Mouse (Mus musculus): ENCODE data around the gene Nebl.

The Nebl gene
- long read RNA-seq, experiment 1, partial matches to known transcripts: 2 of 4 reads
- long read RNA-seq, experiment 1, other reads (novel, unspliced or antisense): 2 of 4 reads
- long read RNA-seq, experiment 2, full-length matches to known transcripts: 2 of 2 reads
- long read RNA-seq, experiment 2, partial matches to known transcripts: 0 of 2 reads
- long read RNA-seq, experiment 2, other reads (novel, unspliced or antisense): 0 of 2 reads

- intact Hi-C loops (cut with DNase I): no loop called here
Measured at GRCm38 (mm10) chr2:17730957-17731830, at the start of gene Nebl. TSS of gene Nebl (minus strand) at chr2:17731464.

DNA sequence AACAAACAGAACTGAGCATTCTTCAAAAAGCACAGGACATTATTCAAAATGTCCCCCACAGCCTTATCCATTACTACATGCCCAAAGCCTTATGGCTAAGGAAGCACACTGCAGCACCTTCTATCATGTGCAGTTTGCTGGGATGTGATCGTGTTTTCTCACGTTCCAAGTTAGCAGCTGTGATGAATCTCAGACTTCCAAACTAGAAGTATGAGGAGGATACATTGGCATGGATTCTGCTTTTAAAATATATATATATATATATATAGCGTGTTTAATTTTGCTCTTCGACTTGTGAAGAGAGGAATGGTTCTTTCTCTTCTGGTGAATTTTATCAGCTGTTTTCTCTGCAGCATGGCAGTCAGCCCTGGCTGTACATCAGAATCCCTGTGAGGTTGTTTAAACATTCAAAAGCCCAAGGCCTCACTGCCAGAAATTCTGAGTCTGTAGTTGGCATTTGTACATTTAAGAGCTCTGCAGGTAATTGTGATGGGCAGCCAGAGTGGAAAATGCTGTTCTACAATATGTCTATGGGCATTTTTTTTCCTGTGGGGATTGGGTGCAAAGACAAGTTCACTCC, 39.1 kb upstream of the Nebl start:
- intact Hi-C loops (cut with DNase I): no loop called here

DNA sequence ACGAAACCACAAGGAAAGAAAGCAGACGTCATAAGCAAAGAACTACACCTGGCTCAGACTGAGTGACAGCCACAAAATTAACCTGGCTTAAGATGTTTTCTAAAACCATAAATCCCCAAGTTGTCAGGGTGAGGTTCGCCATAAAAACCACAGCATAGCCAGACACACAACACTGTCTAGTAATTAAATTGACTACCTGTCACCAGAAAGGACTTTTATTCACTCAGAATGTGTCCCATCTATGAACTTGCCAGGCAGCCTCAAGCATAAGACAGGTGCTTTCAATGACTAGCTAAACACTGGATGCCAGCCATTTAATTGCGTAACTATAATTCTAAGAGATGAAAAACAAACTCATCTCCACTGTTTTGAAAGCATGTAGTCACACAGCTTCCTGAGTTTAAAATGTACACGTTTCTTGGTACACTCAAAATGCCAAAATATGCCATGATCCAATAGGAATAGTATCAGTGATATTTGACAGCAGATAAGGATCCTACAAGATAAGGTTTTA, 38.0 kb upstream of the Nebl start:
- intact Hi-C loops (cut with DNase I): no loop called here

GRCm38 (mm10) chr2:17756271-17756670, 25.0 kb upstream of the Nebl start:
- intact Hi-C loops (cut with DNase I): no loop called here

DNA sequence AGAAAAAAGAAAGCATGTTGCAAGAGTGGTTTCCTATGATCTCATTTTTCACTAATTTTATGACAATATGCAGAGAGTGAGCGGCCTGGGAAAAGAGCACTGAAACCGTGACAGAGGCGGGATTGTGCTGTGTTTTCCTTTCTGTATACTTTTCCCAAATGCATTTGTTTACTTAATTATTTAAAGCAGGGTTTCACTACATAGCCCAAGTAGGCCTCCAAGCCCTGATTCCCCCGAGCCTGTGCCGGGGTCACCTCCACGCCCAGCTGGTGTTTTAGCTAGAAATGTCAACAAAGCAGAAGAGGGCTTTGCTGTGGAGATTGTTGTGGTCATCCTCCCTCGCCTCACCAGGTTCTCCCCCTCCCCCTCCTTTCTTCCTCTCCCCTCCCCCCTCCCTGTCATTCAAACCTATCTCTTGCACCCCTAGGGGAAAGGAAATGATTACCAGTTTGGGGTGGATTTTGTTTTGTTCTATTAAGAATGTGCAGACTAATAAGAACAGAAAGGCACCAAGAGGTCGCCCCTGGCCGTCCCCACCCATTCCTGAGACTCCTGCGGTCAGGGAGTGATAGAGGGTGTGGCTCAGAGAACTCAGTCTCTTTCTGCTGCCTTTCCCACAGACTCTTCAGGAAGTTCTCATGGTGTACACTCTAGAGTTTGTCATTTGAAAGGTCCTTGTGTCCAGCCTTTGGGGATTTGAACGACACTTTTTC, 10.9 kb upstream of the Nebl start:
- intact Hi-C loops (cut with DNase I): no loop called here

GRCm38 (mm10) chr2:17741555-17741954, 10.3 kb upstream of the Nebl start:
- intact Hi-C loops (cut with DNase I): no loop called here

DNA sequence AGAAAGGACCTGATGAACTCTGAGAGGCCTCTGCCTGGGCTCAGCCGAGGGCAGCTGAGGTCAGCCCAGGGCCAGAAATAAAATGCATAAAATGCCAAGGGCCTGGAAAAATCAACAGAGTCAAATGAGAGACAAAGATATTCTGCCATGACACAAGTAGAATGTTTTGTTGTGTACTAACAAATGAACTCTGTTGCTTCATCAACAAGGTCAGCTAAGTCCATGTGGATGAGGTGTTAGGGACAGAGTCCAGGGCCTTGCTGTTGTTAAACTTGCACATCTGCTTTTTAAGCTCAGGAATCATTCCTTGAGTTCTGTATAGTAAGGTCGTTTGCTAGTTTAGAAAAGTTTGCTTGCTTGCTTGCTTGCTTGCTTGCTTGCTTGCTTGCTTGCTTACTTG, 9.2 kb upstream of the Nebl start:
- intact Hi-C loops (cut with DNase I): no loop called here

DNA sequence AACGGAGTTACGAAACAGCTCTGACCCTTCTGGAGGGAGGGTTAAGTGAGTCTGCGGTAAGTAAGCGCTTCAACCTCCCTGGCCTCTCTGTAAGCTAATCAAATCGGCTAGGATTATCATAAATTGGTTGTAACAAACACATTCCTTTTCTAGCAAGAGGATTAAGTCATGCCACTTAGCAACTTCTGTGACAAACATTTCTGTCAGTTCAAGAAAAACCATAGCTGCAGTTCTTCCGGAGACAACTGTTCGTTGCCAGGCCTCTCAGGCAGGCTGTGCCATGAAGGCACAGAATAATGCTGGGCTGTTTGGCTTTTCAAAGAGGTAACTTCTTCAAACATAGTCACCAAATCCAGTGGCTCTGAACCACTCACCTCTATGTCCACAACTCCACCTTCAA, 946 bp upstream of the Nebl start:
- intact Hi-C loops (cut with DNase I): no loop called here

DNA sequence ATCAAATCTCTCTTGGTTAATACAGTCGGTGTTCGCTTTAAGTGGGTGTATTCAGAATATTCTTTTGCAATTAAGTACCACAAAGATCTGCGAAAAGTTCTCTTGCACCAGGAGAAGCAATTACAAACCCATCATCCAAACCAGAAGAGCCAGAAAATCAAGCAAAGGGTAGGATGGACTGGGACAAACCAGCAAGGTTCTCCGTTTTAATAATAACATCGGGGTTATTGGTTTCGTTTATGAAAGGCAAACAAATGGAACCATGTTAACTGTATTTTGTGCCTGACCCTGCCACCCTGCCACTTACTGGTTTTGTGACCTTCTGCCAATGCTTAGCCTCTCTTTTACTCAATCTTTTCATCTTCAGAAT, 552 bp upstream of the Nebl start:
- intact Hi-C loops (cut with DNase I): no loop called here

- intact Hi-C loops (cut with DNase I): no loop called here
Measured at GRCm38 (mm10) chr2:17730648-17730956, 662 bp downstream of the Nebl start.

GRCm38 (mm10) chr2:17729770-17730647, 1.3 kb downstream of the Nebl start:
- intact Hi-C loops (cut with DNase I): no loop called here

- intact Hi-C loops (cut with DNase I): no loop called here
Measured at GRCm38 (mm10) chr2:17724405-17724804, 6.9 kb downstream of the Nebl start.

DNA sequence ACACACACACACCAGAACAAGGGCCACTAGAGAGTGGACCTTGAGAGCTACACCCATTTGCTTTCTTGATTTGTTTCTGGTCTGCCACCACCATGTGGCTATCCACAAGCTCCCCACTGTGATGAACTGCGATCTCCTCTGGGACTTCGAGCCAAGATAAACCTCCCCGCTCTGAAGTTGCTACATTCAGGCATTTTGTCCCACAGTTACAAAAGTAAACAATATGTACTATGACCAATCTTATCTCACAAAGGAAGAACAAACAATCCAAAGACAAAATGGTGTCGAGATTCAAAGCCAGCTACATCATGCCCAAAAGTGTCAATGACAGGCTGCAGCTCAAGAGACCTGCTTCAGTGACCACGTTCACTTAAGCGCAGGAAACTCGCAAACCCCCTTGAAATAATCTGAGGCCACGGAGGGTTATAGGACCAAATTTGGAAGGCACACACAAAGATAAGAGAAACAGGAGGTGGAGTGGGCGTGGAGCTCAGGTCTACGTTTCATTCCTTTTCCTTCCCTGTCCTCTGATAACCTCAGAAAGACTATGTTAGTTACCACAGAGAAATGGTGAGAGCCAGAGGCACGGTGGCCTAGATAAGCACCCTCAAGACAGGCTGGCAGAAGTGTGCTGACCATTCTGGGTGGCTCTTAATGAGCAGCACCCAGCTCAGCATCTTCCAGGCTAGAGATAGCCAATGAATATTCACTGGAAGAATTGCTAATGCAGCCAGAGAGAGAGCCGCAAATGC, 7.8 kb downstream of the Nebl start:
- intact Hi-C loops (cut with DNase I): no loop called here

DNA sequence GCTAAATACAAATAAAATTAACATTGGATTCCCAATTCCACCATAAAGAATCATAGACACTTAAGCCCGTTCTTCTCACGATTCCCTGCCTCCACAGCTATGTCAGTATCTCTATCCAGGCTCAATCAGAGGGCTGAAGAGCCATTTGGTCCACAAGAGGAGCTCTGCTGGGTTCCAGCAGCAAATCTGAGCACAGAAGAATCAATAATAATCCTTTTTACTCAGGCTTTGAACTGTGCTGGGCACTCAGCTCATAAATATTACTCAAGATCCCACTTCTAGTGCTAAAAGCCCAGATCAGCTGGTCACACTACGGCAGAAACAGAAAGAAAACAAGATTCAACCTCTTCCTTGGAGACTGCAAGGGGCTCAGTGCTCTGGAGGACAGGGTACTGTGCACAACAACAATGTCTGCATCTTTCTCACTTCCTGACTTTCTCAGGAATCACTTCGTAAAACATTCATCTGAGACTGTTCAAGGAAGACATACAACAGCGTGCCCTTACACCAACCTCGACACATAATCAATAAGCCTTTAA, 10.0 kb downstream of the Nebl start:
- intact Hi-C loops (cut with DNase I): no loop called here

GRCm38 (mm10) chr2:17718281-17718680, 13.0 kb downstream of the Nebl start:
- intact Hi-C loops (cut with DNase I): no loop called here

- intact Hi-C loops (cut with DNase I): no loop called here
Measured at GRCm38 (mm10) chr2:17717200-17717599, 14.1 kb downstream of the Nebl start.

DNA sequence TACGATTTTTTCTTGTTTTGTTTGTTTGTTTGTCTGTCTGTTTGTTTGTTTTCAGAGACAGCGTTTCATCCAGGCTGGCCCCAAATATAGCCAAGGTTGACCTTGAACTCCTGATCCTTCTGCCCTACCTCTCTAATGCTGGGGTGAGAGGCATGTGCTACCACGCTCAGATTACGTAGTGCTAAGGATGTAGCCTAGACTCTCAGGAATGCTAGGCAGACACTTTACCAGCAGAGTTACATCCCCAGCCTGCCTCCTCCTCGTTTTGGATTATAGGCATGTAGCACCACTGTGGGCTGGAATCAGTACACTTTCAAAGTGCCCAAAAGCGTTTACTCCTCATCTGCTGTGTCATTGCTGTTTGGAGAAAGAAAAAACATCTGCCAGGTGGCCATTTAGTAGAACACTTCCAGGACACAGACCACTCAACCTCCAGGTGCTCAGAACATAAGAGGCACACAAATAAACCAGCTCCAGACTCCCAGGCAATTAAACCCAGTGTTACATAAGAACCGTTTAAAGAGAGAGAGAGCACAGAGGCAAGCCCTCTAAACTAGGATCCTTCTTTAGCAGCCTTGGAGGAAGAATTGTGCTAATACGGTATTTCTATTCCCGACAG, 16.0 kb downstream of the Nebl start:
- intact Hi-C loops (cut with DNase I): no loop called here

DNA sequence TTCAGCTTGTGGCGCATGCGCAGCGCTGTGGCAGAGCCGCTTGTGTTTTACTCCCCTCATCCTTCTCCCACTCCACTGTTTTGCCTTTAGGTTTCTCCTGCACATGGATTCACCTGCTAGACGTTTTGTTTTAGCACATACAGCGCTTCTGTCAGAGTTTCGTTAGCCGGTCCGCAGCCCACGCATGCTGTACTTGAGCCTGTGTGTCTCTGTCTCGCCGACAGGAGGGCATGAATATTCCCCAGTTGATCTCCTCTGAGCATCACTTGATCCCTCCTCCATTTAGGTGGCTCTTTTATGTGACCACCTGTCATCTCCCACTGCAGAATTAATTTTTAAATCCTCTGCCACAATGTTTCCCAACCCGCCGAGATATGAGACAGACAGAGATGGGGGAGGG, 16.6 kb downstream of the Nebl start:
- intact Hi-C loops (cut with DNase I): no loop called here

DNA sequence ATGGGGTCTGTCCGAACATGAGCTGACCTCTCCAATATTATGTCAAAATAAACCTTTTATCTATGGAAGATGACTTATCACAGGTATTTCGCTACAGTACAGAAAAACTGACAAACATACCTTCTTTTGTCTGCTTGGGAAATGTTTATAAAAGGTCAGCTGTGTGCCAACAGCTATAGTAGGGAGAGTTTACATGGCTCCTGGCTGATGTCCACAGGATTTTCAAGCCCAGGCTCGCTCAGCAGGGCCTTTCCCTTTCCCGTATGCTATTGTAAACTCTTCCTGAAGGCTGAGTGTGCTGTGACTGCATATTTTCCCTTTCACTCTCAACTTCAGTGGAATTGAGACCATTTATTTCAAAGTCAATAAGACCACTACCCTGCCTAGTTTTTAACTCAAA, 17.1 kb downstream of the Nebl start:
- intact Hi-C loops (cut with DNase I): no loop called here

Data from adrenal gland (tissue).